Mouse (Mus musculus): ENCODE measurements around the gene Nxpe4.
"Not testable (repeated sequence)": the region's sequence is repeated elsewhere in the genome, so short reads cannot be mapped to it uniquely, and the experiment has no call there.

The Nxpe4 gene

DNA sequence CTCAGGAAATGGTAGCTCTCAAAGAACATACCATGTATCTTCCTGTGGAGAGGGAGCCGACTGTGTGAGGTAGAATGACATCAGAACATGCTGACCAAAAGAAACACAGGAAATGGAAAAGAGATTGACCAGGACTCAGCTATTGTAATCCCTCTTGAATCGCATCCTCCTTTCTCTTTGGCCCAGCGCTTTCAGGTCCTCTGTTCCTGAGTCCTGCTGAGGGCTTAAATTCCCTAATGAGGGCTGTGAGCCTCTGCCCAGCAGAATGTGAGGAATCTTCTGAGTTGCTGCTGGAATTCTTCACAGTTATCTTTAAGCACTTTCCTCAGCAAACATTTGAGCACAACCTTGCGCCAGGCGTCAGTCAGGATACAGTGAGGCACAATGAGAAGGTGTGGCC, 78.6 kb downstream of the Nxpe4 start:
- DNase-seq (ENCODE audit: low spot score), result no peak

DNA sequence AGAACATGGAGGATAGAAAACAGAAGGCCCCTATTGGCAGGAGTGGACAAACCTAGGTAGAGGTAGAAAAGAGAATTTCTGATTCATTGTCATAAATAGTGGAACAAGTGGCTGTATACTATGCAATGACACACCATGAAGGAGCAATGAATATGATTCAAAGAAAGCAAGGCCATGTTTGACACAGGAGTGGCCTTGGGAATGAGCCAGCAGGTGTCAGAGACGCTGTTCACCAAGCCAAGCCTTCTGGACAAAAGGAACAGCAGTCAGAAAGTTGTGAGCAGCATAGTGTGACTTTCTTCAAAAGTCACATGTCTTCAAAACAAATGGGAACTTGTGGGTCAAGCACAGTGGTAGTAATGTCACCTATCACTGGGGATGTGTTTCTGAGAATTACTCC, 80.0 kb downstream of the Nxpe4 start:
- DNase-seq (ENCODE audit: low spot score), result no peak

DNA sequence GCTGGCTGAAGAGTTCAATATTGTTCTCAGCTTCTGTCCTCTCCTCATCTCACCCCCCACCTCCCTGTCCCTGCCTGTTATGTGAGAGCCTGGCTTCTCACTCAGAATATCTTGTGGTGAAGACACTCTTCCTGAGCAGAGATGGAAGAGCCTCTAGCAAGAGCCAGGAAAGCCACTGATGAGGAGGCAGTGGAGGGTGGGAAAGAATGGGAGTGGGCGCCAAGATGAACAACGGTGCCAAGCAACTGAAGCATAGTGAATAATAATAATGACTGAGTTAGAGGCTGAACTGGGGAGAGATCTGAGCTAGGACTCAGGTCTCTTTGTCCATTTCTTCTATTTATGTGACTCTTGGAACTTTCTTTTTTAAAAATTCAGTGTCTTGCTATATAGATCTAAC, 80.9 kb downstream of the Nxpe4 start:
- DNase-seq (ENCODE audit: low spot score), result no peak

DNA sequence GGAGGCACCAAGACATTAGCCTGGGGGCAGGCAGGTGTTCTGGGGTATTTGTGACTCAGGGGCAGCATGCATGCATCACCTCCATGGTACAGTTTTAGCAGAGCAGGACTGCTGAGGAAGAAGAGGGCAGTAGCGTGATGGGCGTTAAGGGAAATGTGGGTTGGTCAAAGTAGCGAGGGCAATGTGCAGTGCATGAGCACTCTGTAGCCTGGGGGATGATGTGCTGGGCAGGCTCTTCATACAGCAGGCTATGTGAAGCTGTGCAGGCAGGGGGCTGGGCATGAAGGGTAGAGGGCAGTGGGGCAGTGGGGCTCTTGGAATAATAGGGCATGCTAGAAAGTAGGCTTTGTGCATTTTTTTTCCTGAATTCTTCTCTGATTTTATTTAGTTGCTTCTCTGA, 82.4 kb downstream of the Nxpe4 start:
- no peak for DNase-seq (ENCODE audit: low spot score)

- DNase-seq (ENCODE audit: low spot score), result no peak
Measured at GRCm38 (mm10) chr9:48245525-48245924, 83.7 kb downstream of the Nxpe4 start.

GRCm38 (mm10) chr9:48247276-48247675, 85.5 kb downstream of the Nxpe4 start:
- no peak for DNase-seq (ENCODE audit: low spot score)

GRCm38 (mm10) chr9:48252236-48252635, 90.4 kb downstream of the Nxpe4 start:
- no peak for DNase-seq (ENCODE audit: low spot score)

GRCm38 (mm10) chr9:48257001-48257400, 95.2 kb downstream of the Nxpe4 start:
- DNase-seq (ENCODE audit: low spot score), result no peak

DNA sequence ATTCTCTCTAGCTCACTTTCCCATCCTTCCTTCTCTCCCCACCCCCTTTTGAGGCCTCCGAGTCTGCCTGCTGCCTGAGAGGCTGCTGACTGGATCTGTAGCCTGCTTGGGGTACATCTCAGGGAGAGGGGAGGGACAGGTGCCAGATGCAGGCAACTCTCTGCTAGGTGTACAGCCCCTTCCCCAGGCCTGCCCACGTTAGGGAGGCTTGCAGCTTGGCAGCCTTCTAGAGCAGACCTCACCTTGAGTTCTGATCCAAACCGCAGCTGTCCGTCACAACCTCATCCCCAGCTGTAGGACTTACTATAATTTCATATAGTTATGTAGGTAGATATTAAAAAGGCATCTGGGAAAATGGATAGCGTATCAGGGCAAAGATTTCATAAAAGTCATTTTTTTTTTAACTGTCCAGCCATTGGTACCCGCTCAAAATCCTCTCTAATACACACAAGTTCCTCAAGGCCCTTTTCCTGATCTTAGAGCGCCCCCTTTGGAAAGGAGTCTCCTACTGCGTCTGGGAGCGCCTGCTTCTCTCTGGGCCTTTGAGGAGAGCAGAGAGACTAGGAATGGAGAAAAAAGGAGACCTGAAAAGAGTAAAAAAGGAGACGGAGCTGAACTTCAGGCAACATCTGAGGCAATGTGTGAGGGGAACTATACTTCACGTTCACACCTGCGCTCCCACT, 96.1 kb downstream of the Nxpe4 start:
- peak; percentile 34 for DNase-seq (ENCODE audit: low spot score)

DNA sequence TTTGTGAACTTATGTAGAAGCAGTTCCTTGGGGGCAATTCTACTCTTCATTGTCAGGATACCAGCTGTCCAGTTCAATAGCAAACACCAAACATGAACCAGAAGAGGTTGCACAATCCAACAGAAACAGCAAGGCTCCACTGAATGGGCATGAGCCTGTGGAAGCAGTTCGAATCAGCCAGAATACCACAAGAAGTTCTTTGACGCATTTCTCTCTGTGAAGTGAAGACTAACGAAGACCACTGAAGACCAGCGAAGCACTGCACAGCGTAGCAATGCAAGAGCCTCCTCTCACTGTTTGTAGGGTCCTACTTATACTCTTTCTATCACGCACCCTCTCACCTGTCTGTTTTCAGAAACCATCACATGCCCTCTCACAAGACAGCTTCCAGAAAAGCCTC, 102.8 kb downstream of the Nxpe4 start:
- DNase-seq (ENCODE audit: low spot score), result no peak

GRCm38 (mm10) chr9:48265491-48265890, 103.7 kb downstream of the Nxpe4 start:
- DNase-seq (ENCODE audit: low spot score), result no peak

- DNase-seq (ENCODE audit: low spot score), result peak; percentile 56
Measured at GRCm38 (mm10) chr9:48266286-48267027, 104.6 kb downstream of the Nxpe4 start.

GRCm38 (mm10) chr9:48267028-48267441, 105.2 kb downstream of the Nxpe4 start:
- DNase-seq (ENCODE audit: low spot score), result no peak

DNA sequence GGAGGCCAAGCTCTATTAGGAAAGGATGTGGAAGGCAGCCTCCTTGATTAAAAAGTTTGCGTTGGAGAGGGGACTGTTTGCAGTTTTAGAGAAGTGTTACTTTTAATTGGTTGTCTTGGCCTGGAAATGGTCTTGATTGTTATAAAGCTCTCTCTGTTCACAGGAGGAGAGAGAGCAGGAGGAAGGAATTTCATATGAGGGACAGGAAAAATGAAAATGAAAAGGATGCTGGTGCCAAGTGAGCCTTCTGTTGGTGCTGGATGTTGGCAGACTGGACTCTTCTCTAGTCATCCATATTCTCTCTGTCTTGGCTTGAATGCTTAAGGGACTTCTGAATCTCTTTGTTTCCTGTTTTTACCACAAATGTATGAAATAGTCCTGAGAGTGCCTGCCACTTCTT, 106.1 kb downstream of the Nxpe4 start:
- no peak for DNase-seq (ENCODE audit: low spot score)

DNA sequence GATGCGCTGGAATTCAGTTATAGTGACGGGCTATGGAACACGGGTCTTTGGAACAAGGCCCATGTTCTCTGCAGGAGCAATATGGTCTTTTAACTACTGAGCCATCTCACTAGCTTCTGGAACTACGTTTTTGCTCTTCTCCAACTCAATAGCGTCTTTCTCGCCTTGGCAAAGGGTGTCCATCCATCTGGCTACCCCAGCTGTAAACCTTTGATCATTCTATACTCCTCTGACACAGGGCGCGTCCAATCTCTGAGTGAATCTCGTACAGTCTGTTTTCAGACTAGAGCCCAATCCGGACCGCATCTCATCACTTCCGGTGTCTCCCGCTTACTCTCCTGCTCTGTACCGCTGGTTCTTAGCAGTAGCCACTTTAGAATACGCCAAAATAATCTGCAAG, 115.0 kb downstream of the Nxpe4 start:
- no peak for DNase-seq (ENCODE audit: low spot score)

DNA sequence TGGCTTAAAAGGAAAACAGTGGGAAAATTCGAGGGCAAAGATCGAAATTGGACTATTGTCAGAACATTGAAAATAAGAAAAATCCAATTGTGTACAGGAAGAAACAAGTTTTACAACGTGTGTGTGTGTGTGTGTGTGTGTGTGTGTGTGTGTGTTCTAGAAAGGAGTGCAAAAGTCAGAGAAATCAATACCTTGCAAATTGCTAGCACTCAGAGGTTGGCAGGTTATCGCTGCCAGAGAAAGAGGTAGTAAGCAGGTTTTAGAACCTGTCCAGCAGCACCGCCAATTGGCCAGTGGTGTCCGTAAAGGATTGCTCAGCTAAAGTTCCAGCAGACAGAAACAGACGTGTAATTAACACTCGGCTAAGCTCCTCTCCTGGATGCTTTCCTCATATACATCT, 122.4 kb downstream of the Nxpe4 start:
- DNase-seq (ENCODE audit: low spot score), result no peak

GRCm38 (mm10) chr9:48290281-48290680, 128.5 kb downstream of the Nxpe4 start:
- no peak for DNase-seq (ENCODE audit: low spot score)

DNA sequence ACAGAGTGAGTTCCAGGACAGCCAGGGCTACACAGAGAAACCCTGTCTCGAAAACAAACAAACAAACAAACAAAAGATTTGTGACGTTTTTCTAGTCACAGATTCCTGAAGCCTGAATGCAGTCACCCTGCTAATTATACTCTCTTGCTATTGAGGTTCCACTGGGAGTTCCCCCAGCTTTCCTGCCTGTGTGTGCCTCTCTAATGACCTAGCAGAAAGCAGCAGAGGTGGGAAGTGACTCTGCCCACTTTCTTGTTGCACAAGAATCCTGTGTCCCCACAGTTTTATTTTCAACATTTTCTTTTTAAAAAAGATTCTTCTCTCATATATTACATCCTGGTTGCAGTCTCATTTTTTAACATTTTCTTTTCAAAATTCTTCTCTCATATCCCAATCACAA, 132.9 kb downstream of the Nxpe4 start:
- DNase-seq (ENCODE audit: low spot score), result no peak

DNA sequence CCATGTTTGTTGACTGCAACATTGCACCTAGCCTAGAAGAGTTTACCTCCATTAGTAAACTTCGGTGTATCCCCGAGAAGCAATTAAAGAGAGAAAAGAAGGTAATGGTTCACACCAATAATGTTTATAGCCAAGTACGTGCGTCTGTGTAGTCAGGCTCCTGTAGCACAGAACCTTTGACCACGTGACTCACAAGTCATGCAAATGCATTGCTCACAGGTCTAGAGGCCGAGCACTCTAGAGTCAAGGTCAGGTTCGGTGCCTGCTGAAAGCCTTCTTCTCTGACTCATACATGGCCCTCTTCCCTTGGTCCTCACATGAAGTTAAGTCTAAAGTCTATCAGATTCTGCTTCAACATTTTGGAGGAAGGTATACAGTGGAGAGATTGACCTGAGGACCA, 137.2 kb downstream of the Nxpe4 start:
- DNase-seq (ENCODE audit: low spot score), result no peak

DNA sequence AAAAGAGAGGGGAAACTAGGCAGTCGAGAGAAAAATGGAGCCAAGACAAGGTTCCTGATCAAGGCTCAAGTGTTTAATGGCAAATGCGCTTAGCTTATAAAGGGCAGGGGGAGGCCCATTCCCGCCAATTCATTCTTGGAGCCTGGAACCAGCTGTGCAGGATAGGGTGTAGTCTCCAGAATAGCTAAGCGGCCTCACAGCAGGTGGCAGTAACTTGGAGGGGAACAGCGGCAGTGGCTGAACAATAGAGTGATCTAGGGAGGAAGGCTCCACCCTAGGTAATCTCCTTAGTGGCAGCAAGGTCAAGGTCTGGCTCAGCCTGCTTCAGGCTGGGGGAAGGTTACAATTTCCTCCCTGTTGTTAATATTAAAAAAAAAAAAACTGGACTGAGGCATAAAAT, 141.7 kb downstream of the Nxpe4 start:
- not testable (repeated sequence) for DNase-seq (ENCODE audit: low spot score)

DNA sequence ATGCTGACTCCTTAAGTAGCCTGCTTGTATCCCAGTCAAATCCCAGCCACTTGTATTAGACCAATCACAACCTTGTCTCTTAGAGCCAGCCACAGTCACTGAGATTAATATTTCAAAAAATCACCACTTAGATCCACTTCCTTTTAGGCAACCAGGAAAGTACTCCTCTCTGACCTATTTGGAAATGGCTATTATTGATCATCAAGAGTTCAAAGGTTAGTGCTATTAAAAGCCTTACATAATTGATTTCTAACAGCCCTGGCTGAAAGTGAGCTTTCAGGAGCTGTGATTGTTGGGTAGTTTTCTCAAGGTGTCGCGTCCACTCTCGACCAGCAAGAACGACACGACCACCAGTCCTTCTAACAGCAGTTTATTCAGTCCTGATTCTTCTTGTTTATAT, 149.4 kb downstream of the Nxpe4 start:
- DNase-seq (ENCODE audit: low spot score), result no peak

DNA sequence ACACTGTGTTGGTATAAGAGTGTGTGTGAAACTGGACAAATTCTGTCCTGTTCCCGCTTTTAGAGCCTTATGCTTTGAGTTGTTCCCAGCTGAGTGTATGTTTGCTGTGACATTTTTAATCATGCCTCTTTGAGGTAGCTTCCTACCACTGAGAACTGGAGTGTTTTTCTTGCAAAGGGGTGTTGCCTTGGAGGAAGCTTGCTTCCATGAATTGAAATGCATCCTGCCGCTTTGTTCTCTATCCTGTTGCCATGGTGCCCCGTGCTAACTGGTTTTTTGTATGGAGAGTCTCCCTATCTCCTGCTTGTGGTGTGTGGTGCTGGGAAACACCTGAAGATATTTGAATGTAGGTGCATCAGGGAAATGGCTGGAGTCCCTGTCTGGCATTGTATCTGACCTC, 152.4 kb downstream of the Nxpe4 start:
- DNase-seq (ENCODE audit: low spot score), result no peak

GRCm38 (mm10) chr9:48315825-48316224, 154.0 kb downstream of the Nxpe4 start:
- no peak for DNase-seq (ENCODE audit: low spot score)

GRCm38 (mm10) chr9:48326338-48326737, 164.5 kb downstream of the Nxpe4 start:
- DNase-seq (ENCODE audit: low spot score), result no peak
